ENCODE assay signal across 8 mouse cellular contexts in the genomic region with DNA sequence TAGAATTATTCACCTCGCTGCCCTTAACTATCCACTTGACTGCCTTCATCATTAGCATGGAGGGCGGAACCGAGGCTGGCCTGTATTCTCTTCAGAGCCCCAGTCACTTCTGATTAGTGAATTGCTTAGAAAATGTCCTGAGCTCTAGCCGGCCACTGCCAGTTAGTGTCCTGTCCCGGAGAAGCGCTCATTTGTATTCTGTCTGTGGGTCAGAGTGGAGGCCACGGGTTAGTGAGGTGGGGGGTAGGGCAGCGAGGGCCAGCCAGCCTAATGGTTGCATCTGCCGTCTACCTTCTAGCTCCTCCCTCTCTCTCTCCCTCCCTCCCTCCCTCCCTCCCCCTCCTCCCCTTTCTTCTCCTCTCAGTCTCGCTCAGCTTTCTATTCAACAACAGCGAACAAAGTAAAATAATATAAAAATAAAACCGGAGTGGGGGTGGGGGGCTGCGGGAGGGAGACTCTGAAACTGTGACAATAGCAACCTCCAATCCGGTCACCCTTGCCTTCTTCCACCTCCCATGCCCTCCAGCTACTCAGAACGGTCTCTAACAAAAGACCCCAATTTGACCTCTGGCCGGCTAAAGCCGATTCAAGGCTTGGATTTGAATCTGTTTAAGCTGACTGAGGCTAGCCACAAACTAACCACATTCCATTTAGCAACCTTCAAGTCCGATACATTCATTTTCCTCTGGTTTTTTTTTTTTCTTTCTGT.
DNase-seq lines count a peak whose midpoint lies in the region; ATAC-seq and TF ChIP-seq lines count a peak whose summit lies in the region.

No protein-coding gene starts in this region.

- no peaks in the 10 kb centered on the region for H3K9me3 ChIP-seq in heart, postnatal 0 days (replicated peaks; ENCODE audit: control insufficient read depth, low read length)
- no peaks in the 10 kb centered on the region for H3K9me3 ChIP-seq in stomach, embryonic 16.5 days (replicated peaks; ENCODE audit: control insufficient read depth, low read length)

- no peak for TF ChIP-seq POLR2A in spleen, adult 2 months (IDR thresholded peaks at IDR 0.05; ENCODE audit: low read depth, low read length)
- no peak for TF ChIP-seq POLR2A in cortical plate, adult 2 months (IDR thresholded peaks at IDR 0.05; ENCODE audit: extremely low read depth, insufficient read depth, low read length)

- no peak for TF ChIP-seq EP300 in heart, postnatal 0 days (IDR thresholded peaks at IDR 0.05; ENCODE audit: low read depth)

- peak overlapping the region; percentile 63 for H3K4me2 ChIP-seq in heart, postnatal 0 days (ENCODE audit: low read depth, low read length)
- peak overlapping the region; percentile 50 for H3K4me2 ChIP-seq in stomach, embryonic 16.5 days (ENCODE audit: low read depth, low read length)

- peaks cover 2% of the 10 kb centered on the region; the same call in 1 of the 2 replicates for H3K4me1 ChIP-seq in spleen, adult 2 months (ENCODE audit: control insufficient read depth, insufficient read depth, insufficient read length)
- H3K4me1 ChIP-seq in cortical plate, adult 2 months (ENCODE audit: control insufficient read depth, insufficient read depth, low read length) = no peaks in the 10 kb centered on the region
- H3K4me1 ChIP-seq in heart, postnatal 0 days (ENCODE audit: control insufficient read depth, insufficient read depth) = no peaks in the 10 kb centered on the region; the same call in 1 of the 2 replicates
- H3K4me1 ChIP-seq in stomach, embryonic 16.5 days (ENCODE audit: control insufficient read depth, insufficient read depth, low read length) = peaks cover 19% of the 10 kb centered on the region

- H3K27me3 ChIP-seq in spleen, adult 2 months (ENCODE audit: control insufficient read depth, insufficient read depth, low read length) = no peaks in the 10 kb centered on the region
- no peaks in the 10 kb centered on the region for H3K27me3 ChIP-seq in heart, postnatal 0 days (ENCODE audit: control insufficient read depth, insufficient read depth, low read length)
- no peaks in the 10 kb centered on the region for H3K27me3 ChIP-seq in stomach, embryonic 16.5 days (ENCODE audit: control insufficient read depth, insufficient read depth, low read length)

- H3K9ac ChIP-seq in heart, postnatal 0 days (replicated peaks; ENCODE audit: low read depth, low read length) = peak overlapping the region; percentile 33
- peak overlapping the region; percentile 58 for H3K9ac ChIP-seq in stomach, embryonic 16.5 days (ENCODE audit: low read length)

- no peak for DNase-seq in spleen, adult 2 months (ENCODE audit: low read depth in 1 of 2, low spot score in 2 of 2)
- DNase-seq in spleen, adult 12 weeks (ENCODE audit: low spot score) = no peak
- peak; percentile 51 for DNase-seq in heart, postnatal 0 days (ENCODE audit: low spot score)
- DNase-seq in layer of hippocampus, adult 2 months (ENCODE audit: low spot score in 2 of 2) = peak; percentile 11 to 37
- no peak for DNase-seq in thymus, postnatal 10 days (ENCODE audit: low spot score in 2 of 2)

- WGBS in spleen, adult 2 months = 23% methylated on average over 18 of the region's 18 CpGs
- 8% methylated on average over 18 of the region's 18 CpGs for WGBS in heart, postnatal 0 days
- 4% methylated on average over 18 of the region's 18 CpGs for WGBS in stomach, embryonic 16.5 days

- peak overlapping the region; percentile 31; the same call in 1 of the 2 replicates for H3K4me3 ChIP-seq in spleen, adult 2 months (ENCODE audit: extremely low read depth, insufficient read depth, insufficient read length)
- H3K4me3 ChIP-seq in cortical plate, adult 2 months (ENCODE audit: insufficient read depth, low read length) = 0 out of 2 replicates have a peak overlapping the region, but pooled peaks have one; percentile 13
- peak overlapping the region; percentile 41 for H3K4me3 ChIP-seq in heart, postnatal 0 days (ENCODE audit: low read depth, low read length)
- H3K4me3 ChIP-seq in layer of hippocampus, adult 2 months = peak overlapping the region; percentile 49
- H3K4me3 ChIP-seq in stomach, embryonic 16.5 days (replicated peaks; ENCODE audit: low read length) = peak overlapping the region; percentile 37

- no peak for TF ChIP-seq CTCF in spleen, adult 2 months (IDR thresholded peaks at IDR 0.05; ENCODE audit: extremely low read depth, insufficient read depth, insufficient read length, insufficient replicate concordance)
- no peak for TF ChIP-seq CTCF in cortical plate, adult 2 months (IDR thresholded peaks at IDR 0.05; ENCODE audit: extremely low read depth, insufficient read depth, low read length)
- TF ChIP-seq CTCF in heart, postnatal 0 days (IDR thresholded peaks at IDR 0.05; ENCODE audit: low read depth) = no peak
- no peak for TF ChIP-seq CTCF in layer of hippocampus, adult 2 months (conservative IDR thresholded peaks at IDR 0.05)

- H3K36me3 ChIP-seq in spleen, adult 2 months (ENCODE audit: control insufficient read depth, insufficient read depth, low read length) = no peaks in the 10 kb centered on the region
- H3K36me3 ChIP-seq in heart, postnatal 0 days (replicated peaks; ENCODE audit: control insufficient read depth, insufficient read depth, low read length) = no peaks in the 10 kb centered on the region
- H3K36me3 ChIP-seq in stomach, embryonic 16.5 days (ENCODE audit: control insufficient read depth, insufficient read depth, low read length) = no peaks in the 10 kb centered on the region

- no peak overlapping the region for H3K27ac ChIP-seq in spleen, adult 2 months (ENCODE audit: insufficient read depth, low read length)
- no peak overlapping the region for H3K27ac ChIP-seq in cortical plate, adult 2 months (ENCODE audit: insufficient read depth, low read length)
- H3K27ac ChIP-seq in heart, postnatal 0 days (ENCODE audit: low read depth) = peak overlapping the region; percentile 16; the same call in 1 of the 2 replicates
- peak overlapping the region; percentile 28 for H3K27ac ChIP-seq in layer of hippocampus, adult 2 months
- H3K27ac ChIP-seq in stomach, embryonic 16.5 days (ENCODE audit: low read length) = no peak overlapping the region

- ATAC-seq in heart, postnatal 0 days (ENCODE audit: insufficient read depth, low read depth) = peak; percentile 79
- ATAC-seq in megakaryocyte progenitor cell, adult 5-6 weeks (replicated peaks; ENCODE audit: poor library complexity) = peak; percentile 33; the same call in 1 of the 2 replicates
- no peak for ATAC-seq in stomach, embryonic 16.5 days (ENCODE audit: insufficient read depth, low FRiP score)

Comparison
In these comparisons a context has a peak if more than half of its experiments do, and no peak if none do; other contexts are left out.
1. DNase-seq: peak in heart, postnatal 0 days (single experiment) and layer of hippocampus, adult 2 months (2 of 2); none in spleen, adult 2 months (0 of 2), spleen, adult 12 weeks (single experiment) and thymus, postnatal 10 days (0 of 2).
2. H3K27ac ChIP-seq: peak in heart, postnatal 0 days (single experiment) and layer of hippocampus, adult 2 months (single experiment); none in spleen, adult 2 months (single experiment), cortical plate, adult 2 months (single experiment) and stomach, embryonic 16.5 days (single experiment).
3. Peak in every context shown above with its lines, with median percentiles within 50 percentile points of each other: H3K4me3 ChIP-seq.